Mouse (Mus musculus): ENCODE data around the gene Slc25a23. TPM values are rescaled to one million over a fixed set of nuclear protein-coding genes. Genes with fewer than 3 reads are reported as not detected.
"Not testable (repeated sequence)": the region's sequence is repeated elsewhere in the genome, so short reads cannot be mapped to it uniquely, and the experiment has no call there.

Slc25a23 gene
- total RNA-seq, 2 experiments from 2014 or later = 73.2 to 108 TPM

- DNase-seq (ENCODE audit: low spot score in 2 of 2) = no peak
Observed at GRCm38 (mm10) chr17:57078336-57078735, 18.7 kb upstream of the Slc25a23 start, which contains the start of gene Dennd1c. TSS of gene Dennd1c (minus strand) at chr17:57078514.

DNA sequence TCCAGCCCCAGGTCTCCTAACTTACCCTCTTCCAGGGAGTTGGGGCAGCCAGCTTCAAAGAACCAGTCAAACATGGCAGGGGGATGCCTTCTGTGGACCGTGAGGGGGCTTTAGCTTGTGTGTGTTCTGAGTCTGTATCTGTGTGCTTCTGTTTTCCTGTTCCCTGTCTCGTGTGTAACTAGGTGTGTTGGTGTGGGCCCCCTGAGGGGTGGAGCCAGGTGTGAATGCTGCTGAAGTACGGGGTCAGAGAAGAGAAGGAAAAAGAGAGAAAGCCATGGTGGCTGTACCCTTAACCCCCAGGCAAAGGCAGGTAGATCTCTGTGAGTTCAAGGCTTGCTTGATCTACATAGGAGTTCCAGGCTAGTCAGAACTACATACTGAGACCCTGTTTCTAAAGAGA, 17.3 kb upstream of the Slc25a23 start:
- DNase-seq (ENCODE audit: low spot score in 2 of 2) = no peak

DNA sequence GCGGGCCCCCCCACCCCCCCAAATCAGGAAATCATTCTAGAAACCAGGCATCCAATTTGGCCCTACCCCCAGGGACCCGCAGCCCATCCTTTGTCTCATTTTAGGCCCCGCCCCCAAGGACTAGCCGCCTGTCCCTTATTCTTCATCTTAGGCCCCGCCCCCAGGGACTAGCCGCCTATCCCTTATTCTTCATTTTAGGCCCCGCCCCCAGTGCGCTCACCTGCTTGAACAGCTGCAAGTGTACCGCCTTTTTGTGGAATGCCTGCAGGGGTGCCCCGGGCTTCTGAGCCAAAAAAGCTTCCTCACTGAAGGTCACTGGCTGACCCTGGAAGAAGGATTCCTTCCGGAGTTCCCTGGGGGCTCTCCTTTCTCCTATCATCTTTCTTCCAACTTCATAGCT, 11.0 kb upstream of the Slc25a23 start:
- DNase-seq (ENCODE audit: low spot score in 2 of 2) = no peak

DNA sequence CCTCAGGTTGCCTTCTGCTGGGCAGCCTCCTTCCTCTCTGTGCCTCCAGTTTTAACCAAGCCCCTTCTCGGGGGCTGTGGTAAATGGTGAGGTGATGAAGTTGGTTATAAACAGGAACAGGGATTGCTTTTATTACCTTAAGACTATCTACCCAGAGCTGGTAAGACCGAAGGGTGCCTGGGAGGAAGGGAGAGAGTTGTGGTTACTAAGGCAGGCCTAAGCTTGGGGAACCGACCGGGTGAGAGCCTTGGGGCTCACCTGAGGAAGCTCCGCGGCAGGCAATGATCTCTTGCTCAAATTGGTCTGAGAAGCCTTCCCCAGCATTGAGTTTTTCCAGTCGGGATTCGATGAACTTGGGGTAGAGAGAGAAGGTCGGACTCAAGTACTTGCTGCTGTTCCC, 10.6 kb upstream of the Slc25a23 start:
- no peak for DNase-seq (ENCODE audit: low spot score in 2 of 2)

DNA sequence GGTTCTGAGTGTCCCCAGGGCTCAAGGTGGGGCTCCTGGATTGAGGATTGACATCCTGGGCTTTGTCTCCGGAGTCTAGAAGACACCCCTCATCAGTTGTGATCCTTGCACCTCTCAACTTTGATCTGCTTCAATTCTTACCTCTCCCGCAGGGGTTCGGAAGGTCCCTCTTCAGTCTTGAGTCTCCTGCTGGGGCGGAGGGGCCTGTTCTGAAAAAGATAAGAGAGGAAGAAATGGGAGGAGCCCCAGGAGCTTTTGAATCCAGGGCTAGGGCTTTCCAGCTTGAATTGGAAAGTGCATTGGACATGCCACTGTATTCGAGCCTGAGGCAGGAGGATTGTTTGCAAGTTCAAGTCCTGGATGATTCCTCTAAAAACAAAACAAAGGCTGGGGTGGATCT, 7.2 kb upstream of the Slc25a23 start:
- DNase-seq (ENCODE audit: low spot score in 2 of 2) = no peak

GRCm38 (mm10) chr17:57063031-57063430, 3.4 kb upstream of the Slc25a23 start:
- no peak for DNase-seq (ENCODE audit: low spot score in 2 of 2)

GRCm38 (mm10) chr17:57062548-57062947, 2.9 kb upstream of the Slc25a23 start:
- peak in 1 of 2 experiments; percentile 9 for DNase-seq (ENCODE audit: low spot score in 2 of 2)

- DNase-seq (ENCODE audit: low spot score in 2 of 2) = peak in 1 of 2 experiments; percentile 33
Observed at GRCm38 (mm10) chr17:57062011-57062521, 2.4 kb upstream of the Slc25a23 start.

GRCm38 (mm10) chr17:57061069-57061468, 1.4 kb upstream of the Slc25a23 start:
- DNase-seq (ENCODE audit: low spot score in 2 of 2) = peak in 1 of 2 experiments; percentile 32

DNA sequence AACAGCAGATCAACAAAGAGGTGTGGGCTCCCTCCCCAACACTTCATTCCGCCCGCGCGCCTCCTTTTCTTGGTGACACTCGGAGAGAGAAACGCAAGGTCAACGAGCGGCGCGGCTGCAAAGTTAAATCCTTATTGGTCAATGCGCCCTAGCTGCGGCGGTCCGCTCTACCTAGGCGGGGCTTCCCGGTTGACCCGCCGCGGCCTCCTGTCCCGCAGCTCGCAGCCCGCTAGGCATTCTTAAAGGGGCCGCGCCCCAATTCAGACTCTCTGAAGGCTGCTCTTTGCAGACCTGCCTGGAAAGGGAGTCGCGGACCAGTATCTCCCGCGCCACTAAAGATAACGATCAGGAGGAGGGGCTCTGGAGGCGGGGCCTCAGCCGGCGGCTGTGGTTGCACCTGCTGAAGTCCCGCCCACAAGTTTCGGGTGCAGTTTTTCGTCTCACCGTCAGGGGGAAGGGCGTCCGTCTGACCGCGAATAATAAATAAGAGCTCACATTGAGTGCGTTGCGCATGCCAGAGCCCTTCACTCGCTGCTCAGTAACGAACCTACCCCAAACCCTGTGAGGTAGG, 653 bp upstream of the Slc25a23 start:
- DNase-seq (ENCODE audit: low spot score in 2 of 2) = peak; percentile 89 to 91

DNA sequence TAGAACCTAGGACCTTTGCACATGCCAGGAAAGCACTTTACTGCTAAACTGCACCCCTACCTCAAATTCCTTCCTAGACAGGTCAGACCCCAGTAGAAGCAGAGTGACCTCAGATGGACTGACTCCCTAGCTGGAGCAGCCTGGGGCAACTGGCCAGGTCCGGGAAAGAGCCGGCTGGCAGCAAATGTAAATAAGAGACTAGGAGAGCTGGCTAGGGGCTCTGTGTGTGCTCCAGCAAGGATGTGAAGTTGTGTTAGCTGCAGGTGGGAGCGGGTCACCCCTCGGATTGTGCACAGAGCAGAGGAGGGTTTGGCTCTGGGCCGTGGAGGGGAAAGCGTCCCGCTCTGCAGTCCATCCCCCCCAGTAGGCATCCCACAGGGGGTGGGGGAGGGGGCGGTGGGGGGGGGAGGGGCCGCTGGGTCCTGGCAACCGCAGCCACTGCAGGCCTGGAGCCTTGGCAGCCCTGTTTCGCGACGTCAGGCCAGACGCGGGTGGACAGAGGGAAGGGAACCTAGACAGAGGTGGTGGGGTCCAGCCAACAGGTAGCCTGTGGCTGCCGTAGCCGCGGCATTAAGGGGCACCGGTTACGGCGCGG, 675 bp downstream of the Slc25a23 start, which contains the start of gene Crb3:
Gene Crb3 (plus strand): TSS at position 215 of the 595 bp plus-strand sequence.
- DNase-seq (ENCODE audit: low spot score in 2 of 2) = peak; percentile 5 to 31

DNA sequence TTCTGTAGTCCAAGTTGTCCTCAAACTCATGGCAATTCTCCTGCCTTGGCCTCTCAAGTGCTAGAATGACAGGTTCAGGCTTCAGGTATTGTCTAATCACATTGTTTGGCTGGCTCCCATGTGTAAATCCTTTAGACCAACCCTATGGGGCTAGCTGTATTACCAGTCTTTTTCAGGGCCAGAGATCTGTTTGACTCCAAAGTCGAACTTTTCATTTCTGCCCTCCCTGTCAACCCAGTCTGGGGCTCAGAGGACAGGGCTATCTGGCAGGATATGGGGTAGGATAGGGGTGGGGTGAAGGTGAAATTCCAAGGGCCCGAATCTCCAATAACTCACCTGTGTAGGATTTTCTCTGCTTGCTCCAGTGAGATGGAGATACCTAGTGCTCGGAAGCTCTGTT, 3.4 kb downstream of the Slc25a23 start:
- no peak for DNase-seq (ENCODE audit: low spot score in 2 of 2)

GRCm38 (mm10) chr17:57051679-57052078, 8.0 kb downstream of the Slc25a23 start:
- not testable (repeated sequence) for DNase-seq (ENCODE audit: low spot score in 2 of 2)

GRCm38 (mm10) chr17:57048816-57049215, 10.8 kb downstream of the Slc25a23 start:
- DNase-seq (ENCODE audit: low spot score in 2 of 2) = no peak

GRCm38 (mm10) chr17:57047406-57047805, 12.3 kb downstream of the Slc25a23 start:
- no peak for DNase-seq (ENCODE audit: low spot score in 2 of 2)

DNA sequence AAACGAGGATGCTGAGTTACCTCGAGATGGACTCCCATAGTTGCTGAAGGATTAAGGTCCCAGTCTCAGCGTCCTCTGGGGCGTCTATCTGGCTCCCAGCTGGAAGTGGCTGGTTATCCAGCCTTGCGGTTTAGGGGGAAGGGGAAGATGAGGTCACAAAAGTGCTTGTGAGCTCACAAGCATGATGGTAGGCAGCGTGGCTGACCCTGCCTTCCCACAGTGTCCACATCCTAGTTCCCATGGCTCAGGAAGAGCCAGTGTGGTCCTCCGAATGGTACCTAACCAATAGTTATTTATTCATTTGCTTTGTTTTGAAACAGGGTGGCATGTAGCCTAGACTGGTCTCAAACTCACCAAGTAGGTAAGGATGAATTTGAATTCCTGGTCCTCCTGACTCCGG, 18.1 kb downstream of the Slc25a23 start, which contains the start of gene Slc25a41:
Gene Slc25a41 (minus strand): TSS at position 101 of the 400 bp plus-strand sequence.
- no peak for DNase-seq (ENCODE audit: low spot score in 2 of 2)

- no peak for DNase-seq (ENCODE audit: low spot score in 2 of 2)
Observed at GRCm38 (mm10) chr17:57038978-57039377, 20.7 kb downstream of the Slc25a23 start.

DNA sequence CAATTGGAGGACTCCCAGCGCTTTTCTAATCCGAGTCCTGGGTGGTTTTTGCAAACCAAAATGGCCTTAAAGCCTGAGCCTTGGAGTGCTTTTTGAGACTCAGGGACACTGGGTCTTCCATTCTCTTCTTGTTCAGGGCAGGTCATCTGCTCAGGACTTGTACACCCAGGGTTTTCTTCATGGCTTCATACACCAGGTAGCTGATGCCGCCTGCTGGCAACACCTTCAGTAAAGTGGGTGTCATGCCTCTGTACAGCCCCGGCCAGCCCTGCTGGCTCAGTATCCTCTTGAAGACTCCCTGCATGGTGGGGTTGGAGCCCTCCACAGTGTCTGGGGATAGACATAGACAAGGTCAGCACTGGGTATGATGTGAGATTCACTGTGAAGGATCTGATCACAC, 26.8 kb downstream of the Slc25a23 start:
- DNase-seq (ENCODE audit: low spot score in 2 of 2) = no peak

DNA sequence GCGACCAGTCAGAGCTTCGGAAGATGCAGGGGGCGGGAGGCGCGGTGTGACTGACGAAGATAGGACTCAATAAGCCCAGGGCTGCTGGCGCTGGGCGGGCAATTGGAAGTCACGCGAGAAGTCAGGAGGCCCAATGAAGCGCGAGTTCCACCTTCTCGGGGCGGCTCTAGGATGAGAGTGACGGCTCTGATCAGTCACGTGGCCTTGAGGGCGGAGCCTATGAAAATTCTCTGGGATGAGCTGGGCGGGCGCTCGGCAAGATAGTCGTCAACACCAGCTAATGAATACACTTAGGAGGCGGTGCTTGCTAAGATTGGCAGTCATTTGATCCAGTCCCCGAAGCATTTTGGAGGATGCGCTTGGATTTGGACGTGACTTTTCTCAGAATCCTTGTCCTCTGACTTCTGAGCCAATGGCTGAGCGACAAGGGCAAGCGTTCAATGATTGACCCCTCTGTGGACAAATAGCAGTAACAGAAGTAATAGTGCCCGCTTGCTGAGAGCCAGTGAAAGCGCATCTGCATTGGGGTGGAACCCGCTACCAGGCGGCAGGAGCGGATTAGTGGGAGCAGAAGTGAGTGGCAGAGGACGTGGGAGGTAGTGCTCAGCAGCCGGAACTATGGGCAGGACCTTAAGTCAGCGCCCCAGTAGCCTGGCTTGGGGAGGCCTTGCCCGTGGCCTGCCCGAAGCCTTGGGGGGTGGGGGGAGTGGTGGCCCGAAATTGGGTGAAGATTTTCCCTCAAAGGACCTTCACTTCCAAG, 27.8 kb downstream of the Slc25a23 start:
- peak; percentile 91 to 94 for DNase-seq (ENCODE audit: low spot score in 2 of 2)

GRCm38 (mm10) chr17:57030931-57031660, 28.6 kb downstream of the Slc25a23 start, which contains the start of gene Khsrp:
TSS of gene Khsrp (minus strand) at chr17:57031522.
- DNase-seq (ENCODE audit: low spot score in 2 of 2) = peak in 1 of 2 experiments; percentile 60

DNA sequence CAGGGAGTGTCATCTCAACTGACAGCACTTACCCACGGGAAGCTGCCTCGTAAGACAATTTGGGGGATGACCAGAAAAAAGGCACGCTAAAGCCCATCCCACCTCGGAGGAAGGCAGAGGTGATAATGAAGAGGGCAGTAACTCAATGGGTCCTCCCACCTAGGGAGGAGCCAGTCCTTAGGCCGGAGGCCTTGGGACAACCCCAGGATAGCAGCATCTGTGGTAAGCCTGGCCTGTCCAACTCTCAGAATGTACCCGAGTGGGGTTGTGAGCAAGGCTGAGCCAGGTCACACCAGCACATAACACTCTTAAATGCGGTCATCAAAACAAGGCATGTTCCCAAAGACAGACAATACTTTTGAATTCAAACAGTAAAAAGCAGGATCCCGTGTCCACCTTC, 30.0 kb downstream of the Slc25a23 start:
- DNase-seq (ENCODE audit: low spot score in 2 of 2) = no peak
